Mouse (Mus musculus): ENCODE results near the gene Grm4. TPM values are rescaled to one million over a fixed set of nuclear protein-coding genes. Genes with fewer than 3 reads are reported as not detected.
"Not testable (repeated sequence)": the region's sequence is repeated elsewhere in the genome, so short reads cannot be mapped to it uniquely, and the experiment has no call there.

Gene Grm4
- polyA plus RNA-seq, 1 experiment from 2014 or later, result not detected

- WGBS, result 18% methylated on average over 1 of the region's 1 CpGs
- Histone ChIP-seq H3K9ac (ENCODE audit: low read length) (no peak overlapping the region), H3K27me3 (ENCODE audit: control insufficient read depth, insufficient read depth, low read length) (no peaks in the 10 kb centered on the region), H3K36me3 (ENCODE audit: control insufficient read depth, insufficient read depth, low read length) (no peaks in the 10 kb centered on the region), H3K4me2 (ENCODE audit: low read length) (no peak overlapping the region), H3K27ac (replicated peaks in 1 of 2; ENCODE audit: control insufficient read depth in 1 of 2, insufficient read depth in 1 of 2, low read depth in 2 of 2, low read length in 2 of 2) (no peak overlapping the region), H3K9me3 (ENCODE audit: control insufficient read depth, low read length) (no peaks in the 10 kb centered on the region), H3K4me3 (ENCODE audit: control insufficient read depth in 1 of 2, insufficient read depth in 1 of 2, low read depth in 1 of 2, low read length in 2 of 2) (no peak overlapping the region), H3K4me1 (ENCODE audit: control insufficient read depth in 2 of 2, insufficient read depth in 2 of 2, low read length in 2 of 2) (no peaks in the 10 kb centered on the region; a peak in 1 of 4 replicates)
- ATAC-seq (ENCODE audit: insufficient number of reproducible peaks, insufficient read depth, low FRiP score, low read depth), result no peak
Measured at GRCm38 (mm10) chr17:27386438-27386837, 134.8 kb downstream of the Grm4 start.

- H3K4me3 ChIP-seq (ENCODE audit: control insufficient read depth in 1 of 2, insufficient read depth in 1 of 2, low read depth in 1 of 2, low read length in 2 of 2), result no peak overlapping the region
- WGBS, result 25% methylated on average over 17 of the region's 17 CpGs
- no peaks in the 10 kb centered on the region for H3K36me3 ChIP-seq (ENCODE audit: control insufficient read depth, insufficient read depth, low read length)
- no peak overlapping the region for H3K27ac ChIP-seq (replicated peaks in 1 of 2; ENCODE audit: control insufficient read depth in 1 of 2, insufficient read depth in 1 of 2, low read depth in 2 of 2, low read length in 2 of 2)
- no peaks in the 10 kb centered on the region for H3K9me3 ChIP-seq (ENCODE audit: control insufficient read depth, low read length)
- no peak overlapping the region for H3K9ac ChIP-seq (ENCODE audit: low read length)
- H3K4me1 ChIP-seq (ENCODE audit: control insufficient read depth in 2 of 2, insufficient read depth in 2 of 2, low read length in 2 of 2), result no peaks in the 10 kb centered on the region; a peak in 1 of 4 replicates
- no peak overlapping the region for H3K4me2 ChIP-seq (ENCODE audit: low read length)
- no peaks in the 10 kb centered on the region for H3K27me3 ChIP-seq (ENCODE audit: control insufficient read depth, insufficient read depth, low read length)
- no peak for ATAC-seq (ENCODE audit: insufficient number of reproducible peaks, insufficient read depth, low FRiP score, low read depth)
Measured at GRCm38 (mm10) chr17:27385513-27386261, 135.5 kb downstream of the Grm4 start.

GRCm38 (mm10) chr17:27382916-27383315, 138.3 kb downstream of the Grm4 start:
- ATAC-seq (ENCODE audit: insufficient number of reproducible peaks, insufficient read depth, low FRiP score, low read depth), result no peak

GRCm38 (mm10) chr17:27380911-27381459, 140.2 kb downstream of the Grm4 start:
- not testable (repeated sequence) for H3K4me3 ChIP-seq (ENCODE audit: control insufficient read depth in 1 of 2, insufficient read depth in 1 of 2, low read depth in 1 of 2, low read length in 2 of 2); H3K9ac ChIP-seq (ENCODE audit: low read length); ATAC-seq (ENCODE audit: insufficient number of reproducible peaks, insufficient read depth, low FRiP score, low read depth); H3K27me3 ChIP-seq (ENCODE audit: control insufficient read depth, insufficient read depth, low read length); H3K27ac ChIP-seq (replicated peaks in 1 of 2; ENCODE audit: control insufficient read depth in 1 of 2, insufficient read depth in 1 of 2, low read depth in 2 of 2, low read length in 2 of 2); H3K4me2 ChIP-seq (ENCODE audit: low read length); H3K36me3 ChIP-seq (ENCODE audit: control insufficient read depth, insufficient read depth, low read length); H3K4me1 ChIP-seq (ENCODE audit: control insufficient read depth in 2 of 2, insufficient read depth in 2 of 2, low read length in 2 of 2)
- WGBS, result 58% methylated on average over 9 of the region's 9 CpGs
- peaks cover 12% of the 10 kb centered on the region for H3K9me3 ChIP-seq (ENCODE audit: control insufficient read depth, low read length)

More at GRCm38 (mm10) chr17:27382916-27383315, 138.3 kb downstream of the Grm4 start:
- Histone ChIP-seq H3K9me3 (ENCODE audit: control insufficient read depth, low read length) (no peaks in the 10 kb centered on the region), H3K4me3 (ENCODE audit: control insufficient read depth in 1 of 2, insufficient read depth in 1 of 2, low read depth in 1 of 2, low read length in 2 of 2) (no peak overlapping the region), H3K27ac (replicated peaks in 1 of 2; ENCODE audit: control insufficient read depth in 1 of 2, insufficient read depth in 1 of 2, low read depth in 2 of 2, low read length in 2 of 2) (no peak overlapping the region), H3K4me1 (ENCODE audit: control insufficient read depth in 2 of 2, insufficient read depth in 2 of 2, low read length in 2 of 2) (no peaks in the 10 kb centered on the region; a peak in 1 of 4 replicates), H3K9ac (ENCODE audit: low read length) (no peak overlapping the region), H3K4me2 (ENCODE audit: low read length) (no peak overlapping the region), H3K36me3 (ENCODE audit: control insufficient read depth, insufficient read depth, low read length) (no peaks in the 10 kb centered on the region), H3K27me3 (ENCODE audit: control insufficient read depth, insufficient read depth, low read length) (0 out of 2 replicates have a peak, but pooled peaks cover 7% of the 10 kb centered on the region)
- 61% methylated on average over 11 of the region's 11 CpGs for WGBS

- no peak overlapping the region for H3K27ac ChIP-seq (replicated peaks in 1 of 2; ENCODE audit: control insufficient read depth in 1 of 2, insufficient read depth in 1 of 2, low read depth in 2 of 2, low read length in 2 of 2)
- H3K4me3 ChIP-seq (ENCODE audit: control insufficient read depth in 1 of 2, insufficient read depth in 1 of 2, low read depth in 1 of 2, low read length in 2 of 2), result no peak overlapping the region
- no peak overlapping the region for H3K9ac ChIP-seq (ENCODE audit: low read length)
- no peak for ATAC-seq (ENCODE audit: insufficient number of reproducible peaks, insufficient read depth, low FRiP score, low read depth)
- 0 out of 2 replicates have a peak, but pooled peaks cover 7% of the 10 kb centered on the region for H3K27me3 ChIP-seq (ENCODE audit: control insufficient read depth, insufficient read depth, low read length)
- no peaks in the 10 kb centered on the region for H3K4me1 ChIP-seq (ENCODE audit: control insufficient read depth in 2 of 2, insufficient read depth in 2 of 2, low read length in 2 of 2)
- 24% methylated on average over 3 of the region's 3 CpGs for WGBS
- H3K36me3 ChIP-seq (ENCODE audit: control insufficient read depth, insufficient read depth, low read length), result no peaks in the 10 kb centered on the region
- H3K9me3 ChIP-seq (ENCODE audit: control insufficient read depth, low read length), result peaks cover 12% of the 10 kb centered on the region
- H3K4me2 ChIP-seq (ENCODE audit: low read length), result no peak overlapping the region
Measured at GRCm38 (mm10) chr17:27378977-27379376, 142.2 kb downstream of the Grm4 start.

- H3K9me3 ChIP-seq (ENCODE audit: control insufficient read depth, low read length), result peaks cover 12% of the 10 kb centered on the region
- no peak overlapping the region for H3K4me3 ChIP-seq (ENCODE audit: control insufficient read depth in 1 of 2, insufficient read depth in 1 of 2, low read depth in 1 of 2, low read length in 2 of 2)
- 0 out of 2 replicates have a peak, but pooled peaks cover 7% of the 10 kb centered on the region for H3K27me3 ChIP-seq (ENCODE audit: control insufficient read depth, insufficient read depth, low read length)
- H3K36me3 ChIP-seq (ENCODE audit: control insufficient read depth, insufficient read depth, low read length), result no peaks in the 10 kb centered on the region
- no peak overlapping the region for H3K9ac ChIP-seq (ENCODE audit: low read length)
- no peak overlapping the region for H3K27ac ChIP-seq (replicated peaks in 1 of 2; ENCODE audit: control insufficient read depth in 1 of 2, insufficient read depth in 1 of 2, low read depth in 2 of 2, low read length in 2 of 2)
- peaks cover 7 to 11% of the 10 kb centered on the region in 2 experiments; a peak in 3 of 4 replicates for H3K4me1 ChIP-seq (ENCODE audit: control insufficient read depth in 2 of 2, insufficient read depth in 2 of 2, low read length in 2 of 2)
- no peak overlapping the region for H3K4me2 ChIP-seq (ENCODE audit: low read length)
- ATAC-seq (ENCODE audit: insufficient number of reproducible peaks, insufficient read depth, low FRiP score, low read depth), result no peak
- WGBS, result 100% methylated on average over 1 of the region's 1 CpGs
Measured at GRCm38 (mm10) chr17:27377151-27377550, 144.1 kb downstream of the Grm4 start.

GRCm38 (mm10) chr17:27375551-27375950, 145.7 kb downstream of the Grm4 start:
- H3K4me1 ChIP-seq (ENCODE audit: control insufficient read depth in 2 of 2, insufficient read depth in 2 of 2, low read length in 2 of 2), result peaks cover 7 to 11% of the 10 kb centered on the region in 2 experiments; a peak in 3 of 4 replicates
- no peak overlapping the region for H3K4me2 ChIP-seq (ENCODE audit: low read length)
- no peak for ATAC-seq (ENCODE audit: insufficient number of reproducible peaks, insufficient read depth, low FRiP score, low read depth)
- H3K4me3 ChIP-seq (ENCODE audit: control insufficient read depth in 1 of 2, insufficient read depth in 1 of 2, low read depth in 1 of 2, low read length in 2 of 2), result no peak overlapping the region
- no peak overlapping the region for H3K9ac ChIP-seq (ENCODE audit: low read length)
- 75% methylated on average over 5 of the region's 5 CpGs for WGBS
- H3K27me3 ChIP-seq (ENCODE audit: control insufficient read depth, insufficient read depth, low read length), result 0 out of 2 replicates have a peak, but pooled peaks cover 7% of the 10 kb centered on the region
- H3K27ac ChIP-seq (replicated peaks in 1 of 2; ENCODE audit: control insufficient read depth in 1 of 2, insufficient read depth in 1 of 2, low read depth in 2 of 2, low read length in 2 of 2), result no peak overlapping the region
- peaks cover 15% of the 10 kb centered on the region for H3K9me3 ChIP-seq (ENCODE audit: control insufficient read depth, low read length)
- no peaks in the 10 kb centered on the region for H3K36me3 ChIP-seq (ENCODE audit: control insufficient read depth, insufficient read depth, low read length)

Measured in heart, embryonic 14.5 days (tissue).